Mouse (Mus musculus) heart, postnatal 0 days (tissue): ENCODE results near the gene Slc12a9.

ENCODE experiments used
- CTCF ChIP-seq: IDR thresholded peaks from 2 replicates; pipeline ENCODE4 v1.5.1; 2016; ENCODE audit warnings: antibody characterized with exemption, control low read depth, low read depth
- EP300 ChIP-seq: IDR thresholded peaks from 2 replicates; pipeline ENCODE4 v1.6.1; 2016; ENCODE audit warnings: antibody characterized with exemption, low read depth

DNA sequence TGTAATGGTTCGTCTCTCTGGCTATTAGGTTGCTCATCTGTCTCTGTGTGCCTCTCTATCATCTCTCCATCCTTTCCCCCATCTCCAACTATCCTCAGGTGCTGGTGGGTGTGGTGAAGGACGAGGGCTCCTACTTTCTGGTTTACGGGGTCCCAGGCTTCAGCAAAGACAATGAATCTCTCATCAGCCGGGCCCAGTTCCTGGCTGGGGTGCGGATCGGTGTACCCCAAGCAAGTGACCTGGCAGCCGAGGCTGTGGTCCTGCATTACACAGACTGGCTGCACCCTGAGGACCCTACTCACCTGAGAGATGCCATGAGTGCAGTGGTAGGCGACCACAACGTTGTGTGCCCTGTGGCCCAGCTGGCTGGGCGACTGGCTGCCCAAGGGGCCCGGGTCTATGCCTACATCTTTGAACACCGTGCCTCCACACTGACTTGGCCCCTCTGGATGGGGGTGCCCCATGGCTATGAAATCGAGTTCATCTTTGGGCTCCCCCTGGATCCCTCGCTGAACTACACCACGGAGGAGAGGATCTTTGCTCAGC lies 41.9 kb downstream of the Slc12a9 start:
- TF ChIP-seq CTCF (no peak), EP300 (no peak)
